Mouse (Mus musculus) midbrain, embryonic 13.5 days (tissue): ENCODE measurements around the gene Col19a1. TPM values are rescaled to one million over a fixed set of nuclear protein-coding genes. Genes with fewer than 3 reads are reported as not detected.

Experiments used
- ATAC-seq: fragments of 200-750 bp; cut with Nextera tagmentation; 2 replicates; pipeline ENCODE4 v1.8.0; 2017; ENCODE audit warnings: mild to moderate bottlenecking, moderate TSS enrichment, moderate library complexity
- H3K27ac ChIP-seq: fragments of 300-500 bp; sonication (generic); 2 replicates; pipeline ENCODE4 v1.5.1; 2015; ENCODE audit warnings: inconsistent platforms, mild to moderate bottlenecking, moderate library complexity
- H3K27me3 ChIP-seq: fragments of 300-500 bp; sonication (generic); 2 replicates; pipeline ENCODE4 v1.6.1; 2015; ENCODE audit warnings: mild to moderate bottlenecking, inconsistent platforms
- H3K36me3 ChIP-seq: fragments of 300-500 bp; sonication (generic); 2 replicates; pipeline ENCODE4 v1.6.1; 2015; ENCODE audit warnings: mild to moderate bottlenecking, inconsistent platforms
- H3K4me1 ChIP-seq: fragments of 300-500 bp; sonication (generic); replicated peaks from 2 replicates; pipeline ENCODE4 v1.6.1; 2015; ENCODE audit warnings: inconsistent platforms
- H3K4me2 ChIP-seq: fragments of 300-500 bp; sonication (generic); replicated peaks from 2 replicates; pipeline ENCODE4 v1.6.1; 2015; ENCODE audit warnings: moderate library complexity, mild to moderate bottlenecking, inconsistent platforms
- H3K4me3 ChIP-seq: fragments of 300-500 bp; sonication (generic); replicated peaks from 2 replicates; pipeline ENCODE4 v1.5.1; 2015; ENCODE audit warnings: mild to moderate bottlenecking, inconsistent platforms
- H3K9ac ChIP-seq: fragments of 300-500 bp; sonication (generic); replicated peaks from 2 replicates; pipeline ENCODE4 v1.6.1; 2015; ENCODE audit warnings: mild to moderate bottlenecking, inconsistent platforms
- H3K9me3 ChIP-seq: fragments of 300-500 bp; sonication (generic); 2 replicates; pipeline ENCODE4 v1.6.1; 2016; ENCODE audit warnings: mild to moderate bottlenecking, inconsistent platforms
- WGBS: fragments of 180-500 bp; shearing (Covaris S2); methylation state at CpG from one replicate; pipeline ENCODE4 v1.1.7; 2015; 5-methylcytosine and 5-hydroxymethylcytosine counted together
- polyA plus RNA-seq: library from polyadenylated mRNA; unstranded; fragments of >200 nt; fragmentation: Nextera tagmentation; extraction: Ambion mirVana; gene quantifications from 2 replicates; pipeline ENCODE4 v1.2.1, GENCODE M21; 2015

Gene Col19a1
- polyA plus RNA-seq, 1 experiment from 2014 or later, result 0.86 TPM

- Histone ChIP-seq H3K9ac (no peak overlapping the region), H3K36me3 (no peaks in the 10 kb centered on the region), H3K27ac (no peak overlapping the region), H3K4me3 (no peak overlapping the region), H3K9me3 (no peaks in the 10 kb centered on the region), H3K4me2 (no peak overlapping the region), H3K4me1 (no peaks in the 10 kb centered on the region), H3K27me3 (no peaks in the 10 kb centered on the region)
- WGBS, result 84% methylated on average over 13 of the region's 13 CpGs
- ATAC-seq, result peak; percentile 66
Measured at GRCm38 (mm10) chr1:24349462-24350217, 237.6 kb downstream of the Col19a1 start.

DNA sequence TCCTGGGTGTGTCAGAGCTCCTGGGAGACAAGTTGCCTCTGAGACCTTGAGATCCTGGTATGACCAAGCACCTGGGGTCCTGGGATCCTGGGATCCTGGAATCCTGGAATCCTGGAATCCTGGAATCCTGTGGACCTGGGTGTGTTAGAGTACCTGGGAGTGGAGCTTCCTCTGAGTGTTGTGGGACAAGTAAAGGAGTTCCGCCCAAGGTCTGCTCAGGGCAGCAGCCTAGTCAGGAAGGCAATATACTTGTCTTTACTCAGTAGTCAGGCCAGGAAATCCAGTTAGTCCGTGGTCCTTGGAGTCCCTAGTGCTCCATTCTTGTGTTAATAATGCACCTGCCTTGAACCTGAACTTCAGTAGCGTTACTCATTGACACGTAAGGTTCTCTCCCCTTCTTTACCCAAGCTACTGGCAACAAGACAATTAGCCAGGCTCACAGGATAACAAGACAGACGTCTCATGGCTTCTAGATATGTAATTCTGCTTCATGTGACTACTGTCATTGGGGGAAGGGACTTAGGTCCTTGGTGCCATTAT is 239.6 kb downstream of the Col19a1 start:
- Histone ChIP-seq H3K27me3 (no peaks in the 10 kb centered on the region), H3K9me3 (no peaks in the 10 kb centered on the region), H3K36me3 (no peaks in the 10 kb centered on the region), H3K9ac (no peak overlapping the region), H3K4me3 (no peak overlapping the region), H3K4me2 (no peak overlapping the region), H3K27ac (no peak overlapping the region), H3K4me1 (no peaks in the 10 kb centered on the region)
- ATAC-seq, result no peak
- WGBS, result 76% methylated on average over 5 of the region's 5 CpGs

- Histone ChIP-seq H3K9me3 (no peaks in the 10 kb centered on the region), H3K36me3 (no peaks in the 10 kb centered on the region), H3K4me1 (no peaks in the 10 kb centered on the region), H3K4me2 (no peak overlapping the region), H3K4me3 (no peak overlapping the region), H3K27ac (no peak overlapping the region), H3K9ac (no peak overlapping the region), H3K27me3 (no peaks in the 10 kb centered on the region)
- WGBS, result 87% methylated on average over 10 of the region's 10 CpGs
- ATAC-seq, result no peak
Measured at GRCm38 (mm10) chr1:24337556-24338275, 249.6 kb downstream of the Col19a1 start.

- no peak for ATAC-seq
- Histone ChIP-seq H3K4me2 (no peak overlapping the region), H3K9me3 (no peaks in the 10 kb centered on the region), H3K9ac (no peak overlapping the region), H3K36me3 (no peaks in the 10 kb centered on the region), H3K4me1 (no peaks in the 10 kb centered on the region), H3K4me3 (no peak overlapping the region), H3K27ac (no peak overlapping the region), H3K27me3 (no peaks in the 10 kb centered on the region)
- 62% methylated on average over 3 of the region's 3 CpGs for WGBS
Measured at GRCm38 (mm10) chr1:24336051-24336450, 251.2 kb downstream of the Col19a1 start.

DNA sequence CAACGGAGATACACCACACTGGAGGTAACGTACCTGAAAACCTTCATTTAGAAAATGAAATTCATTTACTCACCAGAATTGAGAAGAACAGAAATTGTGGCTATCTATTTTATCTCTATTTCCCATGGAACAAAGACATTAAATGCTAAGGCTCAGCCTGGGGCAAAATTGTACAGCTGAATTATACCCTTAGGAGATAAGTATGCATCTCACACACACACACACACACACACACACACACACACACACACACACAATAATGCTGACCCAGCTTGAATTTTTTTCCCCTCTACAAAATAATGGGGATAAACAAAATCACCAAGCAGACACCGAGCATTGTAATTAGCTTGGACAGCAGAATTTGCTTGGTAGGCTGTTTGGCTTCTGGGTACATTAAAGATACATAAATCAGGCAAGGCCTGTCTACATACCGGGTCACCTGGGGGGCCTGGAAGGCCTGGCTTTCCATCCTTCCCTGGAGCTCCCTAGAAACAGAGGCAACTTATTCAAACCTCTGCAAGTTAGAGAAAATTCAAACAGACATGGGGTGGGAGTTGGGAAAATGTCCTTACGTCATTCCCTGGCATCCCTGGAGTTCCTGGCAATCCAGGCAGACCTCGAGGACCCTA is 270.2 kb downstream of the Col19a1 start:
- H3K27me3 ChIP-seq, result no peaks in the 10 kb centered on the region
- no peak for ATAC-seq
- H3K4me3 ChIP-seq, result no peak overlapping the region
- H3K9ac ChIP-seq, result no peak overlapping the region
- no peaks in the 10 kb centered on the region for H3K9me3 ChIP-seq
- no peak overlapping the region for H3K4me2 ChIP-seq
- H3K36me3 ChIP-seq, result no peaks in the 10 kb centered on the region
- H3K4me1 ChIP-seq, result no peaks in the 10 kb centered on the region
- no peak overlapping the region for H3K27ac ChIP-seq
- WGBS, result 69% methylated on average over 6 of the region's 6 CpGs

DNA sequence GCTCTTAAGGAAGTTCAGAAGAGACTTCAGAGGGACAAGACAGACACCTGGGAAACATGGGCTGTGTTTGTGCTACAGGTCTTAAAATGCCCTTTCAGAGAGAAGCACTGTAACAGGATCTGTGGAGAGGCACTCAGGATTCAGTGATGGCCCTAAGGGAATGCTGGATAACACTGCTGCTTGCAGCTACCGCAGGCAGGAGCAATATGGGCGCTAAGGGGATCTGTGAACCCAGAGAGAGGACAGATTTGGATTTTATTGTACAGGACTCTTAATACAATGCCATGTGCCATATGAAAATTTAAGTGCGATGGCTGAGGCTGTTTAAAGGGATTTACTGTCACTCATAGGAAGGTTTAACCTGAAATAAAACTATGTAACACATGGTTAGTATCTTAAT is 270.8 kb downstream of the Col19a1 start:
- H3K36me3 ChIP-seq, result no peaks in the 10 kb centered on the region
- no peaks in the 10 kb centered on the region for H3K9me3 ChIP-seq
- no peak overlapping the region for H3K9ac ChIP-seq
- no peak overlapping the region for H3K4me3 ChIP-seq
- H3K27ac ChIP-seq, result no peak overlapping the region; the same call in 1 of the 2 replicates
- no peaks in the 10 kb centered on the region for H3K4me1 ChIP-seq
- no peak overlapping the region for H3K4me2 ChIP-seq
- 82% methylated on average over 3 of the region's 3 CpGs for WGBS
- no peak for ATAC-seq
- no peaks in the 10 kb centered on the region for H3K27me3 ChIP-seq

GRCm38 (mm10) chr1:24310847-24311246 is 276.4 kb downstream of the Col19a1 start:
- no peaks in the 10 kb centered on the region for H3K36me3 ChIP-seq
- H3K27me3 ChIP-seq, result no peaks in the 10 kb centered on the region
- no peaks in the 10 kb centered on the region for H3K4me1 ChIP-seq
- 94% methylated on average over 4 of the region's 4 CpGs for WGBS
- no peaks in the 10 kb centered on the region for H3K9me3 ChIP-seq
- ATAC-seq, result no peak
- H3K9ac ChIP-seq, result no peak overlapping the region
- no peak overlapping the region for H3K4me3 ChIP-seq
- H3K4me2 ChIP-seq, result no peak overlapping the region
- H3K27ac ChIP-seq, result no peak overlapping the region

DNA sequence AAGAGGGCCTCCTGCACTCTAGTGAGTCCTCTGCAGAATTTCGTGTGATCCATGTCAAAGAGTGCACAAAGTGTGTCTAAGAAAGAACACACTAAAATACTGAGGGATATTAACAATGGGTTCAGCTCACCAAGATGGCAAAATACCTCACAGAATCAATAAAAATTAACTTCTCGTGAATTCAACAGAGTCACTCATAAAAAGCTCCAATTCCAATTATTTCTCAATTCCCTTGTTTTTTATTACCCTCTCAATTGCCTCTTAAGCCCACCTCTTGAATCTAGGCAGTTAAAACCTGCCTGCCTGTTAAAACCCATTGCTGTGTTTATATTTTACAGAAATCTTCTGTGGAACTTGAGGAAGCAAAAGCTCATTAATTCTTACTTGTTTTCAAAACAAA is 277.1 kb downstream of the Col19a1 start:
- no peak for ATAC-seq
- no peaks in the 10 kb centered on the region for H3K4me1 ChIP-seq
- WGBS, result 43% methylated on average over 2 of the region's 2 CpGs
- no peak overlapping the region for H3K9ac ChIP-seq
- no peak overlapping the region for H3K4me2 ChIP-seq
- no peaks in the 10 kb centered on the region for H3K27me3 ChIP-seq
- no peaks in the 10 kb centered on the region for H3K36me3 ChIP-seq
- H3K4me3 ChIP-seq, result no peak overlapping the region
- H3K9me3 ChIP-seq, result no peaks in the 10 kb centered on the region
- no peak overlapping the region for H3K27ac ChIP-seq

DNA sequence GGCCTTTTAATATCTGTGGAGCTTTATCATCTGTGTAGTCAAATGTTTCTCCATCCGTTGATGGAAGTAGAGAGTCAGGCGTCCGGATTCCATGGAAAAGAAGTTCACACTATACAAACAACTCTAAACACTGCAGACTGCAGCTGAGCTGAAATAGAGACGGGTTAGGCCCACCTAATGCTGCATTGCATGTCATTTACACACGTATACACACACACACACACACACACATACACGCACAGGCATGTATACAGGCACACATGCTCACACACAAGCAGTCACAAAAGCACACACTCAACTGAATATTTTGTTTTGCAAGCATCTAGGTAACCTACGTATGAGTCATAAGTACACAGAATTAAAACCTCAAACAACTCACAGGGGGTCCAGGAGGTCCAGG is 284.2 kb downstream of the Col19a1 start:
- WGBS, result 89% methylated on average over 7 of the region's 7 CpGs
- H3K4me1 ChIP-seq, result no peaks in the 10 kb centered on the region
- no peak overlapping the region for H3K27ac ChIP-seq
- H3K9ac ChIP-seq, result no peak overlapping the region
- no peaks in the 10 kb centered on the region for H3K36me3 ChIP-seq
- H3K9me3 ChIP-seq, result no peaks in the 10 kb centered on the region
- peak; percentile 70 for ATAC-seq
- H3K4me2 ChIP-seq, result no peak overlapping the region
- H3K4me3 ChIP-seq, result no peak overlapping the region
- H3K27me3 ChIP-seq, result no peaks in the 10 kb centered on the region

DNA sequence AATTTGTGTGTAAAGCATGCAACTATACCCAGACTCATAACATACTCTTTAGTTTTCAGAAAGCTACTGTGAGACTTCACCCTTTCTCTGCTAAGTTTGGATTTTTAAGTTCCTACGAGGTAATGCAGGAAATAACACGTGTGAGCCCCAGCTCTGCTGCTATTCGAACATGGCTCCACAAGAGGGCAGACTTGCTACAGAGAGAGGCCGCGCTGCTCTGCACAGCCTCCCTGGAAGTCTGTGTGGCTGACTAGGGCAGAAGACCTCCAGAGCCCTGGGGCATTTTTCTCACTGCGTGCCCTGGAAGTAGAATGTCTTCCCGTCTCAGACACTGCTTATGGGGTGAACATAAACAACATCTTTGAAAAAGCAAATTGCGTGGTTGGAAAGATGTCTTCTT is 284.6 kb downstream of the Col19a1 start:
- no peaks in the 10 kb centered on the region for H3K27me3 ChIP-seq
- no peaks in the 10 kb centered on the region for H3K9me3 ChIP-seq
- no peaks in the 10 kb centered on the region for H3K36me3 ChIP-seq
- H3K27ac ChIP-seq, result no peak overlapping the region
- H3K9ac ChIP-seq, result no peak overlapping the region
- H3K4me2 ChIP-seq, result no peak overlapping the region
- no peak overlapping the region for H3K4me3 ChIP-seq
- ATAC-seq, result peak; percentile 83
- WGBS, result 13% methylated on average over 8 of the region's 8 CpGs
- H3K4me1 ChIP-seq, result no peaks in the 10 kb centered on the region

- Histone ChIP-seq H3K36me3 (no peaks in the 10 kb centered on the region), H3K4me3 (no peak overlapping the region), H3K27me3 (no peaks in the 10 kb centered on the region), H3K9ac (no peak overlapping the region), H3K9me3 (no peaks in the 10 kb centered on the region), H3K27ac (no peak overlapping the region), H3K4me1 (no peaks in the 10 kb centered on the region), H3K4me2 (no peak overlapping the region)
- WGBS, result 90% methylated on average over 3 of the region's 3 CpGs
- no peak for ATAC-seq
Measured at GRCm38 (mm10) chr1:24300700-24301099, 286.6 kb downstream of the Col19a1 start.
